Mouse (Mus musculus): Measurements from ENCODE around the gene Emsy. TPM values are rescaled to one million over a fixed set of nuclear protein-coding genes. Genes with fewer than 3 reads are reported as not detected.

Emsy gene
- polyA plus RNA-seq, 1 experiment from 2014 or later = 5.0 TPM

GRCm38 (mm10) chr7:98633032-98633431, 23.6 kb downstream of the Emsy start:
- Histone ChIP-seq H3K9ac (ENCODE audit: low read length) (no peak overlapping the region), H3K9me3 (ENCODE audit: control insufficient read depth, low read length) (no peaks in the 10 kb centered on the region), H3K27me3 (ENCODE audit: control insufficient read depth, insufficient read depth, low read length) (no peaks in the 10 kb centered on the region), H3K4me1 (replicated peaks; ENCODE audit: control insufficient read depth, insufficient read depth) (no peaks in the 10 kb centered on the region), H3K4me2 (replicated peaks; ENCODE audit: low read depth) (no peak overlapping the region), H3K36me3 (ENCODE audit: control insufficient read depth, insufficient read depth, low read length) (peaks cover 6% of the 10 kb centered on the region; the same call in 1 of the 2 replicates), H3K27ac (replicated peaks) (no peak overlapping the region), H3K4me3 (ENCODE audit: low read depth, low read length) (no peak overlapping the region)
- 40% methylated on average over 3 of the region's 3 CpGs for WGBS
- TF ChIP-seq EP300 (optimal IDR thresholded peaks at IDR 0.05) (no peak), CTCF (IDR thresholded peaks at IDR 0.05; ENCODE audit: low read depth) (no peak)
- DNase-seq (ENCODE audit: low spot score) (peak; percentile 15), ATAC-seq (ENCODE audit: low FRiP score, low TSS enrichment) (no peak)

GRCm38 (mm10) chr7:98629947-98630346, 26.6 kb downstream of the Emsy start:
- no peak overlapping the region for H3K27ac ChIP-seq (replicated peaks)
- H3K9ac ChIP-seq (ENCODE audit: low read length) = no peak overlapping the region
- H3K4me3 ChIP-seq (ENCODE audit: low read depth, low read length) = no peak overlapping the region
- no peaks in the 10 kb centered on the region for H3K4me1 ChIP-seq (replicated peaks; ENCODE audit: control insufficient read depth, insufficient read depth)
- DNase-seq (ENCODE audit: low spot score) = no peak
- WGBS = 90% methylated on average over 7 of the region's 7 CpGs
- TF ChIP-seq EP300 (optimal IDR thresholded peaks at IDR 0.05) = no peak
- no peak for TF ChIP-seq CTCF (IDR thresholded peaks at IDR 0.05; ENCODE audit: low read depth)
- no peak overlapping the region for H3K4me2 ChIP-seq (replicated peaks; ENCODE audit: low read depth)
- no peaks in the 10 kb centered on the region for H3K9me3 ChIP-seq (ENCODE audit: control insufficient read depth, low read length)
- no peaks in the 10 kb centered on the region for H3K27me3 ChIP-seq (ENCODE audit: control insufficient read depth, insufficient read depth, low read length)
- H3K36me3 ChIP-seq (ENCODE audit: control insufficient read depth, insufficient read depth, low read length) = peaks cover 7% of the 10 kb centered on the region; the same call in 1 of the 2 replicates
- ATAC-seq (ENCODE audit: low FRiP score, low TSS enrichment) = no peak

GRCm38 (mm10) chr7:98617739-98618138, 38.8 kb downstream of the Emsy start:
- Histone ChIP-seq H3K9me3 (ENCODE audit: control insufficient read depth, low read length) (no peaks in the 10 kb centered on the region), H3K27ac (replicated peaks) (no peak overlapping the region), H3K4me3 (ENCODE audit: low read depth, low read length) (no peak overlapping the region), H3K4me1 (replicated peaks; ENCODE audit: control insufficient read depth, insufficient read depth) (no peaks in the 10 kb centered on the region), H3K27me3 (ENCODE audit: control insufficient read depth, insufficient read depth, low read length) (no peaks in the 10 kb centered on the region), H3K36me3 (ENCODE audit: control insufficient read depth, insufficient read depth, low read length) (peaks cover 8% of the 10 kb centered on the region; the same call in 1 of the 2 replicates), H3K4me2 (replicated peaks; ENCODE audit: low read depth) (no peak overlapping the region), H3K9ac (ENCODE audit: low read length) (no peak overlapping the region)
- ATAC-seq (ENCODE audit: low FRiP score, low TSS enrichment) = no peak
- no peak for DNase-seq (ENCODE audit: low spot score)
- WGBS = 79% methylated on average over 2 of the region's 2 CpGs
- TF ChIP-seq CTCF (IDR thresholded peaks at IDR 0.05; ENCODE audit: low read depth) = no peak
- no peak for TF ChIP-seq EP300 (optimal IDR thresholded peaks at IDR 0.05)

GRCm38 (mm10) chr7:98612936-98613335, 43.6 kb downstream of the Emsy start:
- ATAC-seq (ENCODE audit: low FRiP score, low TSS enrichment) = no peak
- H3K4me2 ChIP-seq (replicated peaks; ENCODE audit: low read depth) = no peak overlapping the region
- H3K9ac ChIP-seq (ENCODE audit: low read length) = no peak overlapping the region
- no peaks in the 10 kb centered on the region for H3K4me1 ChIP-seq (replicated peaks; ENCODE audit: control insufficient read depth, insufficient read depth)
- DNase-seq (ENCODE audit: low spot score) = no peak
- TF ChIP-seq EP300 (optimal IDR thresholded peaks at IDR 0.05) = no peak
- TF ChIP-seq CTCF (IDR thresholded peaks at IDR 0.05; ENCODE audit: low read depth) = no peak
- peaks cover 4% of the 10 kb centered on the region; the same call in 1 of the 2 replicates for H3K36me3 ChIP-seq (ENCODE audit: control insufficient read depth, insufficient read depth, low read length)
- 90% methylated on average over 1 of the region's 1 CpGs for WGBS
- no peak overlapping the region for H3K4me3 ChIP-seq (ENCODE audit: low read depth, low read length)
- no peaks in the 10 kb centered on the region for H3K9me3 ChIP-seq (ENCODE audit: control insufficient read depth, low read length)
- H3K27me3 ChIP-seq (ENCODE audit: control insufficient read depth, insufficient read depth, low read length) = no peaks in the 10 kb centered on the region
- H3K27ac ChIP-seq (replicated peaks) = no peak overlapping the region

GRCm38 (mm10) chr7:98608520-98608919, 48.1 kb downstream of the Emsy start:
- H3K9ac ChIP-seq (ENCODE audit: low read length) = no peak overlapping the region
- H3K27me3 ChIP-seq (ENCODE audit: control insufficient read depth, insufficient read depth, low read length) = no peaks in the 10 kb centered on the region
- H3K4me2 ChIP-seq (replicated peaks; ENCODE audit: low read depth) = no peak overlapping the region
- no peaks in the 10 kb centered on the region for H3K36me3 ChIP-seq (ENCODE audit: control insufficient read depth, insufficient read depth, low read length)
- ATAC-seq (ENCODE audit: low FRiP score, low TSS enrichment) (no peak), DNase-seq (ENCODE audit: low spot score) (no peak)
- no peak overlapping the region for H3K27ac ChIP-seq (replicated peaks)
- H3K4me1 ChIP-seq (replicated peaks; ENCODE audit: control insufficient read depth, insufficient read depth) = no peaks in the 10 kb centered on the region
- no peak overlapping the region for H3K4me3 ChIP-seq (ENCODE audit: low read depth, low read length)
- no peaks in the 10 kb centered on the region for H3K9me3 ChIP-seq (ENCODE audit: control insufficient read depth, low read length)
- TF ChIP-seq EP300 (optimal IDR thresholded peaks at IDR 0.05) (no peak), CTCF (IDR thresholded peaks at IDR 0.05; ENCODE audit: low read depth) (peak; percentile 45; the same call in 1 of the 2 replicates)

- ATAC-seq (ENCODE audit: low FRiP score, low TSS enrichment) (no peak), DNase-seq (ENCODE audit: low spot score) (no peak)
- WGBS = 76% methylated on average over 4 of the region's 4 CpGs
- Histone ChIP-seq H3K4me1 (replicated peaks; ENCODE audit: control insufficient read depth, insufficient read depth) (no peaks in the 10 kb centered on the region), H3K27ac (replicated peaks) (no peak overlapping the region), H3K4me3 (ENCODE audit: low read depth, low read length) (no peak overlapping the region), H3K9me3 (ENCODE audit: control insufficient read depth, low read length) (no peaks in the 10 kb centered on the region), H3K36me3 (ENCODE audit: control insufficient read depth, insufficient read depth, low read length) (no peaks in the 10 kb centered on the region), H3K9ac (ENCODE audit: low read length) (no peak overlapping the region), H3K27me3 (ENCODE audit: control insufficient read depth, insufficient read depth, low read length) (no peaks in the 10 kb centered on the region), H3K4me2 (replicated peaks; ENCODE audit: low read depth) (no peak overlapping the region)
- TF ChIP-seq CTCF (IDR thresholded peaks at IDR 0.05; ENCODE audit: low read depth) (peak; percentile 68), EP300 (optimal IDR thresholded peaks at IDR 0.05) (no peak)
Measured at GRCm38 (mm10) chr7:98607158-98607557, 49.4 kb downstream of the Emsy start.

All from stomach, postnatal 0 days (tissue).